Mouse (Mus musculus): ENCODE measurements around the gene Abtb1.

Abtb1 gene

GRCm38 (mm10) chr6:88830112-88830702 lies 11.6 kb downstream of the Abtb1 start:
- no peak for DNase-seq (ENCODE audit: low read depth in 1 of 2, low spot score in 2 of 2)

DNA sequence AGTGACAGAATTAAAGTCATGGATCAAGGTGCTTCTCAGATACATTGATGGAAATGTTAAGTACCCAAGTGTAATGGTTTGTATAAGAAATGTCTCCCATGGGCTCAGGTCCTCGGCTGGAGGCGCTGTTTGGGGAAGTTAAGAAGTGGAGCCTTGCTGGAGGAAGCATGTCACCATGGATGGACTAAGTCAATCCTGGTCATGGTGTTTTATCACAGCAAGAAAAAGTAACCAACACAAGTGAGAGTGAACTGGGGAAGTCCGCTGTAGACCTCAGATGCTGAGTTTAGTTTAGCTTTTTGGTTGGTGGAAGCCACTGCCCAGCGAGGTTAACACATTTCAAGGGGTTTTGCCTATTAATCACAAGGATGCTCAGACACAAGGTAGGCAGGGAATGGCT lies 12.2 kb downstream of the Abtb1 start:
- no peak for DNase-seq (ENCODE audit: low read depth in 1 of 2, low spot score in 2 of 2)

DNA sequence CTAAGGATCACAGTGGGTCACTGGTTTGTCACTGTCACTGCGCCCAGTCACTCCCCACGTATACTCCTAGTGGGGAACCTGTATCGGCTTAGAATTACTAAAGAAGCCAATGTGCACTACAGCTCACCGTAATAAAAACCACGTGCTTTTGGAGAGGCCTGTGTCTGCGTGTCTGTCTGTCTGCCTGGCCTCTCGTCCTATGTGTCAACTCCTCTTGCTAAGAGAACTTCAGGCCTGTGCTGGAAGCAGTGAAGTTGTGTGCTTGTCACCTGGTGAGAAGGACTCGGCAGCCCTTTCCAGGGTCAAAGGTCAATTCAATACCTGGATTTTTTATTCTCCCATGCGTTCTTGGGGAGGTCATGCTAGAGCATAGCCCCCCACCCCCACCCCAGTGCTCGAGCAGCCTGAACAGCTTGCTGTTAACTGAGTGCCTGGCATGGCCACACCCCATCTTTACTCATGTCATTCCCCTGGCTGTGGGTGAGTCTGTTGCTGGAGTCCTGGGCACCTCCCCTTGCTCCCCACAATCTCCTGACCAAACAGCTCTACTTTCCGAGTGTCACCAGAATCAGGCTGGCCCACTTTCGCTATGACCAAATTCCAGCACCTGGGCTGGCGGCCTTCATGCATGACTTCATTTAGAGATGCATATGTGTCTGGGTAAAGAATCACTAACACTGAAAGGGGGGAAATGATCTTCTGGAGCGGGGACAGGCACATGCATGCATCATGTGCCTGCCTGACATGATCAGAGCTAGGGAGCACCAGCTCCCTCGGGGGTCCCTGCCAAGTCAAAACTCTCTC lies 13.4 kb downstream of the Abtb1 start:
- DNase-seq (ENCODE audit: low read depth in 1 of 2, low spot score in 2 of 2): no peak

- peak; percentile 28 to 36 for DNase-seq (ENCODE audit: low read depth in 1 of 2, low spot score in 2 of 2)
These were observed 14.2 kb downstream of the Abtb1 start for GRCm38 (mm10) chr6:88827395-88828205.

GRCm38 (mm10) chr6:88826965-88827364 lies 14.8 kb downstream of the Abtb1 start:
- DNase-seq (ENCODE audit: low read depth in 1 of 2, low spot score in 2 of 2): no peak

DNA sequence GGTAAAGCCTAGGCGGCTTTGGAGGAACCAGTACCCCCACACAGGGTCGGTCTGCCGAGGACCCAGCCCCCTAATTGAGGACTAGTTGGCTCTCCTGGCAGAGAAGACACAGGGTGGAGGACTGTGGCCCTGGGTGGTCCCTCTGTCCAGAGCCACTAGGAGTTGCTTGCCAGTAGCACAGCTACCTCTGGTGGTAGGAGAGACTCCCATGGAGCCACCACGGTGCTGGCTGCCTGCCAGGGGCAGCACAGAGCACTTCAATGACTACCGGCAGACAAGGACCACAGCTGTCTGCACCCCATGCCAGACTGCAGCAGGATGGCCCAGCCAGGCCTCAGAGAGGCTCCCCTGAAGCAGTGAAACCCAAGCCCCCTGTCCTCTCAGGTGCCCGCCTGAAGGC lies 15.2 kb downstream of the Abtb1 start:
- DNase-seq (ENCODE audit: low read depth in 1 of 2, low spot score in 2 of 2): no peak

DNA sequence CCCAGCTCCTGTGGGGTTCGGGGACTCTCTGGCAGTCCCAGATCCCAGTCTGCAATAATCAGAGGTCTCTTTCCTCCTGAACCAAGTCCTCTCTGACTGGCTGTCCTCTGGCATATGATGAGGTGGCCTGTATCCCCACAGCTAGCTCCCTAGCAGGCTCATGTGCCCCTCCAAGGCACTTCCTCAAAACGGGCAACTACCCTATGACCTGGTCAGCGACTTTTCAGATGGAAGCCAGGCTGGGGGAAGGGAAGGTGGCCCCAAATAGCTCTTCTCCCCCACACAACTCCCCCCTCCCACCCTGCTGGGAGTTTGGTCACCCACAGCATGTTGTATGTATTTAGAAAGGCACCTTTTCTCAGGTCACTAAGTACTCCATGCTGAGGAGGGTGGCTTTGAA lies 15.7 kb downstream of the Abtb1 start:
- no peak for DNase-seq (ENCODE audit: low read depth in 1 of 2, low spot score in 2 of 2)

- DNase-seq (ENCODE audit: low read depth in 1 of 2, low spot score in 2 of 2): no peak
These were observed 17.6 kb downstream of the Abtb1 start for GRCm38 (mm10) chr6:88824183-88824582.

GRCm38 (mm10) chr6:88821901-88822300 lies 19.9 kb downstream of the Abtb1 start:
- no peak for DNase-seq (ENCODE audit: low read depth in 1 of 2, low spot score in 2 of 2)

GRCm38 (mm10) chr6:88821294-88821693 lies 20.5 kb downstream of the Abtb1 start:
- no peak for DNase-seq (ENCODE audit: low read depth in 1 of 2, low spot score in 2 of 2)

- DNase-seq (ENCODE audit: low read depth in 1 of 2, low spot score in 2 of 2): no peak
These were observed 20.9 kb downstream of the Abtb1 start for GRCm38 (mm10) chr6:88820853-88821252.

DNA sequence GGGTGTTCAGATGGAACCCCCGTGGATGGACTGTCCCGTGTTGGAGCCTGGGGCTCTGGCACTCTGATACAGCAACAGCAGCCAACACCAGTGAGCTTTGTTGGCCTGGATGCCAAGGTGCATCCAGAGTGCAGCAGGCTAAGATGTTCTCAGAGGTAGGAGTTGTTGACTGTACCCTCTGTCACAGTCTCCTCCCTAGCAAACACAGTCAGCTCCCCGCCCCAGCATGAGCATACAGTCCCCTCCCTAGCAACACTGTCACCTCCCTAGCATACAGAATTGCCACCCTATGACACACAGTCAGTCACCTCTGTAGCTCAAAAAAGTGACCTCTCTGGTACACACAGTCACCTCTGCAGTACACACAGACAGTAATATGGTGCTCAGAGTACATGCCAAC lies 24.9 kb downstream of the Abtb1 start:
- DNase-seq (ENCODE audit: low read depth in 1 of 2, low spot score in 2 of 2): no peak

- no peak for DNase-seq (ENCODE audit: low read depth in 1 of 2, low spot score in 2 of 2)
These were observed 26.3 kb downstream of the Abtb1 start for GRCm38 (mm10) chr6:88815489-88815888.

DNA sequence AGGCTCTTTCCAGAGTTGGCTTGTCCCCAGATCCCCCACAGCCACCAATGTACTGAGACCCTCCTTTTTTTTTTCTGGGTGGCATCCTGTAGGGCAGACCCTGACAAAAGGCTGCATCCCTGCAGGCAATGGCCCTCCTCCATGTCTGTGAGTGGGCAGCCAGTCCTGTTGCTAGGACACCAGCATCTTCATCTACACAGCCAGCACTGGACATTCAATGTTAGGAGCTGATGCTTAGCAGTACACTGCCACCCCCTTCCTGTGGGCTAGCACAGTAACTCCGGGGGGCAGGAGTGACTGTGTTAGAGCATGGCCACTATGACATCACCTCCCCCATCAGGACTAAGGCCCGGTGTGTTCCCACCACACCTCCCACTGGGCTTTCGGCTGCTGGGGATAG lies 26.7 kb downstream of the Abtb1 start:
- DNase-seq (ENCODE audit: low read depth in 1 of 2, low spot score in 2 of 2): no peak

DNA sequence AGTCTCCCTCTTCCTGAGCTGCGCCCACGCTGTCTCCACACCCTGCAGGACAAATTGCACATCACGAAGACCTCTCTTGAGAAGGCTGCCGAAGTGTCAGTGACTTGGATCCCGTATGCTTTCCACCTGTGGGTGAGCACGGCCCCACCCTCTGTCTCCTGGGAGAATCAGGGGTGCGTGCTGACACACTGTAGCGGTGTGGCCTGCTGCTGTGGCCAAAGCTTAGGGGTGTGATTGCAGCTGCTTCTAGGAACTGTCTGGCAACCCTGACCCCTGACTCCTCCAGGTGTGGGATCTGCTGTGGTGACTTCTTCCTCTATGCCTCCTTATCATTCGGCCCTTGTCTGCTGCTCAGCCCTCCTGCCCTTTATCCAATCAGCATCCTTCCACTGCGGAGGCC lies 28.0 kb downstream of the Abtb1 start:
- no peak for DNase-seq (ENCODE audit: low read depth in 1 of 2, low spot score in 2 of 2)

- DNase-seq (ENCODE audit: low read depth in 1 of 2, low spot score in 2 of 2): peak in 1 of 2 experiments; percentile 29
These were observed 28.9 kb downstream of the Abtb1 start for GRCm38 (mm10) chr6:88812886-88813285.

GRCm38 (mm10) chr6:88811880-88812400 lies 29.8 kb downstream of the Abtb1 start:
- no peak for DNase-seq (ENCODE audit: low read depth in 1 of 2, low spot score in 2 of 2)

DNA sequence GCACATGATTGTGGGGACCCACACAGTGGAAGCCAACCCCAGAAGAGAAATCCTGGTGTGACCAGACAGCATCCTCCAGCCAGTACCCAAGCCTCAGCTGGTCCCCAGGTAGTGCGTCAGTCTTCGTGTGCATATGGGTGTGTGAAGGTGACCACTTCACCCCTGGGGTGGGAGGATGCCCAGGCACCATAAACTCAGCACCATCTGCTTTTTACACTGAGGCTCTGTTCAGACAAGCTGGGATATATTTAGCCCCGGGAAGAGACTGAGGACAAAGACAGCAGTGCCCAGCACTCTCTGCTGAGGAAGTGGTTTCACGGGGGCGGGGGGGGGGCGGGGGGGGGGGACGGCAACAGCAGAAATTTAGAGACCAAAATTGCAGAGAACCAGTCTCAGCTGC lies 30.4 kb downstream of the Abtb1 start:
- DNase-seq (ENCODE audit: low read depth in 1 of 2, low spot score in 2 of 2): no peak

GRCm38 (mm10) chr6:88810291-88810690 lies 31.5 kb downstream of the Abtb1 start:
- no peak for DNase-seq (ENCODE audit: low read depth in 1 of 2, low spot score in 2 of 2)

GRCm38 (mm10) chr6:88809091-88810037 lies 32.4 kb downstream of the Abtb1 start:
- DNase-seq (ENCODE audit: low read depth in 1 of 2, low spot score in 2 of 2): no peak
